Mouse (Mus musculus) adrenal gland, adult 8-10 months (tissue): ENCODE results near the gene Gm527. TPM values are rescaled to one million over a fixed set of nuclear protein-coding genes. Genes with fewer than 3 reads are reported as not detected.

Experiments
- DNase-seq: peaks from one replicate; pipeline ENCODE4 v3.0.0; 2022
- total RNA-seq, 4 experiments: library from RNA; stranded (reverse); gene quantifications; 2 replicates each; pipeline ENCODE4 v1.2.4; 2022

Gene Gm527
- 1 to 10 TPM; 4.1 to 7.5 (median 5.7) TPM for total RNA-seq

DNA sequence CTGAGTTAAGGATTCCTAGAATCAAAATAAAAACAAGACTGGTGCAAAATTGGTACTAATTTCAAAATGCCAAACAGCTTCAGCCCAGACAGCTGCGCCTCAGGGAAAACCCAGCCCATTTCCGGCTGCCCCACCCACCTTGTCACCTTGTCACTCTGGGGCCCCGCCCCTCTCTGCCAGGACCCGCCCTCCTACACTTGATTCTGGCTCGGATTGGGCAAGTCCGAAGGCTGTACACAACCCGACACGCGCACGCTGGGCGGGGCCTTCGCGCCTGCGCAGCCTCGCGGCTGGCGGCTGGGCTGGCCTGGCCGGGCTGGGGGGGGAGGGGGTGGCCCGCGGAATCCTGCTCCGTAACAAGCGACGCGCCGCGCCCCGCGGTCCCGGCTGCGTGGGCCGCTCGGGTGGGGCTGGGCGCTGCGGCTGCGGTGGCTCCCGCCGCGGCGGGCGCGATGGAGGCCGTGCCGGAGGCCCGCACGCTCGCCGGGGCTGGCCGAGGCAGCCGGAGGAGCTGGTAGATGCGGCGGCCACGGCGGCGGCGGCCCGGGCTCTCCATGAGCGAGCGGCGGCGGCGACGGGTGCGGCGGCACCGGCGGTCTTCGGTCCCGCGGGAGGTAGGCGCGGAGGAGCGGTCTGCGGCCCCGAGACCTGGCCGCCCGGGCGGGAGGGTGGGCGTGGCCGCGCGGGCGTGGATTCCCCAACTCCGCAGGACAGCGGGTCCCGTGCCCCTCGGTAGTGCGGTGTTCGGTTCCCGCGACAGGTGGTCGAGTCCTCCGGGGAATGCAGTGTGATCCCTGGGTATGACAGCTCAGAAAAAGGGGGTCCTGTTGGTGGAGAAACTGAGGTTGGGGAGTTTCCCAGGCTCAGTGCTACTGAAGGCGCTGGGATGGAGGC lies at the start of gene Gm527:
TSS of gene Gm527 (plus strand) at position 329 of the 894 bp plus-strand sequence.
- DNase-seq = peak; percentile 93

DNA sequence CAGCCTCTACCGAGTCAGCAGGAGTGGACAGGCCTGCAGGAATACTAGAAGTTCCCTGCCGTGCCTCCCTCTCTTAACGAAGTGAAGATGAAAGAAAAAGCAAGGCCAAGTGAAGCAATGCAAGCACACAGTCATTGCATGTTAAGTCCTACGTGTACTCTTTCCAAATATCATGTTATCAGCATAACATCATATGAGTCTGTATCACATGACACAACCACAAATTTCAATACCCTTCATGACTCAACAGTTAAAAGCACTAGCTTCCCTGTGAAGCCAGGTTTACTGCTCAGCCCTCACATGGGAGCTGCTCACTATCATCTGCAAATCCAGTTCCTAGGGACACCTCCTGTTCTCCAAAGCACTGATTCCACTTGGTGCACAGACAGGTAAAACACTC lies 46.6 kb upstream of the Gm527 start:
- no peak for DNase-seq

DNA sequence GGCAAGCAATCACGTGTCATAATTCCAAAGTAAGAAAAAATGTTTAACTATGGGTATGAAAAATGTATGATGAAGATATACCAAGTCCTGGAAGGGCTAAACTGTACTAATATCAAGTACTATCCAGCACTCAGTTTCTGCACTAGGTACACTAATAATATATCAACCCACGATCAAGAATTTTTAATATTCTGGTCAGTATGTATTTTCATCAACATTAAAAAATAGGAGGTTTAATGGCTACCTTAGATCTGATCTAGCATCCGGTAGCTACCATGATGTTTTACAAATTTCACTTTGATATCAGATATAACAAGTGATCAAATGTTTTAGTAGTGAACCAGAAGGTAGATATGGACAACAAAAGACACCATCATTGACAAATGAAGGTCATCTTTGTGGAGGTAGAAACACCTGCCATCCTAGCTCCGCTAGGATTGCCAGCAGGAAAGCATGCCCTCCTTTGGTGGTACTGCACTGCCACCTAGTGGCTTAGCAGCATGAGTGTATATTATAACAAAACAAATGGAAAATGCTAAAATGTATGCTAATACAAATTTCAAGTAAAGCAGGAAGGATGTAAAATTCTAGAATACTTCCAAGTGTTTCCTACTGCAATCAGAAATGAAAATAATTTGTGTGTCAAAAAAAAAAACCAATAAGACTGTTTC lies 20.5 kb upstream of the Gm527 start:
- peak; percentile 4 for DNase-seq

DNA sequence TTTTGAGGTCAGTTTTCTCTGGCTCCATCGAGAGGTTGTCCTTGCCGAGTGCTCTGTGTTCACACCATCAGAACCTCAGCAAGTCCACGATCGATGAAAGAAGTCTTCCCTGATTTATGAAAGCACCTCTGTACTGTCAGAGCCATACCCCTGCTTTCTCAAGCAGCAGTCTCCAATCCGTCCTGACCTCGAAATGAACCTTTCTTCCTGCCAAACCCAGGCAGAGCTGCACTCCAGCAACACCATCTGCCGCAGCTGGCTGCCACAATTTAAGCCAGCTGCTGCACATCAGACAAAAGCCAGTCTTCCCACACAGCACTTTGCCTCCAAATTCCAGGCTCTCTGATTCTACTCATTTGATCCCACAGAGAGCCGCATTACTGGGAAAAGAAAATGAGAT lies 15.2 kb upstream of the Gm527 start:
- DNase-seq = peak; percentile 9

DNA sequence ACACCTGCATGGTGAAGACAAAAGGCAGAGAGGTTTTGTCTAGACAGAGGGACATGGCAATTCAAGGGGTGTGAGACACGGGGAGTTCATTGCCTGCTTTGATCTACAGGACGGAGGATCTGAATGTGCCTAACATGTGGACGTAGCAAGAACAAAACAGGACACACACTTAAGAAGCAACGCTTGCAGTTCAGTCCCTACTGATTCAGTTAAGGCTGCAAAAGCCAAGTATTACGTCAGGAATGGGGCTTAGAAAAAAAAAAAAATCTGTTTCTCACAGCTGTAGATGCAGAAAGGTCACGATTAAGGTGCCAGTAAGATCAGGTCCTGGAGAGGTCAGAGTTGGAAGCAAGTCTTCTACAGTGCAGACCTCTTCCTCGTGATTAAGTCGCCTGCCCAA lies 14.5 kb upstream of the Gm527 start:
- no peak for DNase-seq

DNA sequence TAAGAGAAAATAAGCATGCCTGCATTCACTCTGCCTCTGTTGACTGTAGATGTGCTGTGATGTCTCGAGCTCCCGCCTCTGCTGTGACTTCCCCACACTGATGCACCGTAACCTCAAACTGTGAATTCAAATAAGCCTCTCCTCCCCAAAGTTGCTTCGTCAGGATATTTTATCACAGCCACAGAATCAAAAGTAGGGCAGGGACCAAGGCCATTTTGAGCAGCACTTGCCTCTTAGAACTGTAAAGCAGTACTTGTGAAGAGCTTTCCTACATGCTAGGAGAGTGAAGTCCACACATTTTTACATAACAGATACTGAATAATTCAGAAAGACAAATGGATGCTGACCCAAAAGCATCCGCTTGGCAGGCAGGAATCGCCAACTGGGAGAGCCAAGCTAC lies 4.7 kb upstream of the Gm527 start:
- no peak for DNase-seq

DNA sequence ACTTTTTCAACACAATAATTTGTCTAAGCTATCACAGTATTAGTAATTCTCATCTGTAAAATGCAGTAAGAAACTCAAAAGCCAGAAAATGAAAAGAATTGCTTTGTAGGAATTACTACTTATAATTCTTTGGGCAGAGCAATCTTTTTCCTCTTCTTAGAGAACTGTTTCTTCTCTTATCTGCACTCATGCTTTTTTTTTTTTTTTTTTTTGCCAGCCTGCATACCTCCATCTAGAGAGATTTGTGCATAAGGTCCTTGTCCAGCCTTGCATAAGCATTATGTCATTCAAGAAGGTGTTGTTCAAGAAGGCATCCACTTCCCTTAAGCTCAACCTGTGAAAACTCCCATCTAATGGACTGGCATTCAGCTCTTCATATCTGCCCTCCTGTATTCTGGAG lies 971 bp upstream of the Gm527 start:
- DNase-seq = no peak

DNA sequence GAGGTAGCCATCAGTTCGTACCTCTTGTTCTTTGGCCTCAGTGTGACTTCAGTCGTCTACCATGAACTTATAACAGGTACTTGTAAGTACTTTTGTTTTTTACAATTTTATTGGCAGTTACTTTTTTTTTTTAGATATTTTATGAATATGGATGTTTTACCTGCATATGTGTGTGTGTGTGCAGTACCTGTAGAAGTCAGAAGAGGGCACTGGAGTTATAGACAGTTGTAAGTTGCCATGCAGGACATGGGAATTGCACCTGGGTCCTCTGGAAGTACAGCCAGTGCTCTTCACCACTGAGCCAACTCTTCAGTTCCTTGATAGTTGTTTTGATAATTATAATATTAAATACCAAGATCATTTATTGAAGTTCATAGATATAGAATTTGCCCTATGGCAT lies 19.8 kb downstream of the Gm527 start:
- no peak for DNase-seq

DNA sequence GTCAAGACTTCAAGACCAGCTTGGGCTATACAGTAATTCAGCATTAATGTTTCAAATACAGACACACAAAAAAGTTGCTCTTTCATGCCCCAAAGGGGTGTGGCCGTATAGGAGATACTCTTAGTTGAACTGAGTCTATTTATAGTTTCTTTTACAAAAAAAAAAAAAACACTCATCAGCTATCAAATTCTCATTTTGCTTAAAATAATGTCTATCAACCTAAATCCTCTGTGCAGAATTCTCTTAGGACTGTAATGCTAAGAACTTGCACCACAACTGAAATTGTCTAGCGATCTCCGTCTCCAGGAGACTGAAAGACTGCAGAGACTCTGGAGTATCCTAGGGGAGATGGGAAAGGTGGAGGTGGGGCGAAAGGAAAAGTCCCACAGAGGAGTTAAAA lies 46.9 kb downstream of the Gm527 start:
- DNase-seq = no peak

DNA sequence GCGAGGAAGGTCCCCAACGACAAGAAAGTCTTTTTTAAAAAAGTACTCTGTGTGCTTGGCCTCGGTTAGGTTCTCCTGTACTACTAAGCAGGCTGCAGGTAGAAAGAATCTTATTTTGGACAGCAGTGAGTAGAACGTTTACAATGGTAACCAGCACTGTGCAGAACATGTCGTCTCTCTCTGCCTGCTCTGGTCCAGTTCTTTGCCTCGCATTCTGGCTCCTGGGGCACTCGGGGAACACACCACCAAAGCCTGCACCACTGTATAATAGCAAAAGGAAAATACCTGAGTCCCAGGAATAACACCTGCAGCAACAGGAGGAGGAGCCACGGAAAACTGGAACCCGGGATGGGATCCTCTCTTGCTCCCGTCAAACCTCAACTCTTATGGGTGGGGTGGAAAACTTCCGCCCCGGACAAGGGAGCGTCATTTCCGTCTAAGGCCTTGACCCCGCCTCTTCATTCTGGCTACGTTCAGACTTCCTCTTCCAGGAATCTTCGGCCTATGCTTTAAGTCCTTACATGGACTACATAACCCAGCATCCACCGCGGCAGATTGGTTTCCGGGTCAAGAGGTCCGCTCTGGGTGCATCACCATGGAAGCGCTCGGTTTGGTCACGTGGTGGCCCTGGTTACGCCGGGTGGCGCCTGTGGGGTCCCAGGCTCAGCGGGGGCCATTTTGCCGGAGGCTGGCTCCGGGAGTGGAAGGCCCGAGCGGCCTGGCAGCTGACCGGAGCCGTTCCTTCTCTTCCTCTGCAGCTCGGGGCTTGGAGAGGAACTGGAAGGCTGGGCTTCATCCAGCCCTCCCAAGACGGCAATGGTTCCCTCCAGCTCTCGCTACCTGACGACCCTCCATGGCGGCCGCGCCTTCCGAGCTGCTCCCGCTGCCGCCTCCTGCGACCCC lies 47.7 kb downstream of the Gm527 start, which contains the start of the genes Klhl28 and Togaram1:
TSS of gene Klhl28 (minus strand) at position 411 of the 903 bp plus-strand sequence.
TSS of gene Togaram1 (plus strand) at position 681 of the 903 bp plus-strand sequence.
- DNase-seq = peak; percentile 99

DNA sequence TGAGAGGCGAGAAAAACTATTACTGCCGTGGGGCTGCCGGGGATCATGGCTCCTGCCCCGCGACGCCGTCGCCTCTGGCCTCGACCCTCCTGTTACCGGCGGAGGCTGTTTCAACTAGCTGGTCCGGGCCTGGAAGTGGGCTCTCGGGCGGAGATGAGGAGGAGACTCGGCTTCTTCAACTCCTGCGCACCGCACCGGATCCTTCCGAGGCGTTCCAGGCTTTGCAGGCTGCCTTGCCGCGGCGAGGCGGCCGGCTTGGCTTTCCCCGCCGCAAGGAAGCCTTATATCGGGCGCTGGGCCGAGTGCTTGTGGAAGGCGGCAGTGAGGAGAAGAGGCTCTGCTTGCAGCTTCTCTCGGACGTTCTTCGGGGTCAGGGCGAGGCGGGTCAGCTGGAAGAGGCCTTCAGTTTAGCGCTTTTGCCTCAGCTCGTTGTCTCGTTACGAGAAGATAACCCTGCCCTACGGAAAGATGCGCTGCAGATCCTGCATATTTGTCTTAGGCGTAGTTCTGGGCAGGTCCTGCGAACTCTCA lies 48.5 kb downstream of the Gm527 start:
- DNase-seq = peak; percentile 33

DNA sequence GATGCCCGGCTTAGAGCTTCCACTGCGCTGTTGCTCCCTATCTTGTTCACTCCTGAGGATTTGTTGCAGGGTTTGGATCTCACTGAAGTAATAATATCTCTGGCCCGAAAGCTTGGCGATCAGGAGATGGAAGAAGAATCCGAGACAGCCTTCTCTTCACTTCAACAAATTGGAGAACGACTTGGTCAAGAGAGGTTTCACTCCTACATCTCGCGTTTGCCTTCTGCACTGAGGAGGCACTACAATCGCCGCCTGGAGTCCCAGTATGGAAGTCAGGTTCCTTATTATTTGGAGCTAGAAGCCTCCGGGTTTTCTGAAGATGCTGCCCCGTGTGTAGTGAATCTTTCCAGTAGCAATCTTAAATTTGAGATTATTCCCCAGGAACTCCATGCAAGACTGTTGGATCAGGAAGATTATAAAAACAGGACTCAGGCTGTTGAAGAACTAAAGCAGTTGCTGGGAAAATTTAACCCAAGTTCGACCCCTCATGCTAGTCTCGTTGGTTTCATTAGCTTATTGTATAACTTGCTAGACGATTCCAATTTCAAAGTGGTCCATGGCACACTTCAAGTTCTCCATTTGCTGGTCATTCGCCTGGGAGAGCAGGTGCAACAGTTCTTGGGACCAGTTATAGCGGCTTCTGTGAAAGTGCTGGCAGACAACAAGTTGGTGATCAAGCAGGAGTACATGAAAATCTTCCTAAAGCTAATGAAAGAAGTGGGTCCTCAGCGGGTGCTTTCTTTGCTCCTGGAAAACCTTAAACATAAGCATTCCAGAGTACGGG lies 49.1 kb downstream of the Gm527 start:
- peak; percentile 6 for DNase-seq

DNA sequence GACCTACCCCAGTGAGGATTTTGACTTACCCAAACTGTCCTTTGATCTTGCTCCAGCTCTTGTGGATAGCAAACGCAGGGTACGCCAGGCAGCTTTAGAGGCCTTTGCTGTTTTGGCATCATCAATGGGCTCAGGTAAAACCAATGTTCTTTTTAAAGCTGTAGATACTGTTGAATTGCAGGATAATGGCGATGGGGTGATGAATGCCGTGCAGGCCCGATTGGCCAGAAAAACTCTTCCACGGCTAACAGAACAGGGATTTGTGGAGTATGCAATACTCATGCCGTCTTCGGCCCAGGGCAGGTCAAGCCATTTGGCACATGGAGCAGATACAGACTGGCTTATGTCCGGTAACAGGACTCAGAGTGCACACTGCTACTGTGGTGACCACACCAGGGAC lies 49.8 kb downstream of the Gm527 start:
- peak; percentile 7 for DNase-seq

DNA sequence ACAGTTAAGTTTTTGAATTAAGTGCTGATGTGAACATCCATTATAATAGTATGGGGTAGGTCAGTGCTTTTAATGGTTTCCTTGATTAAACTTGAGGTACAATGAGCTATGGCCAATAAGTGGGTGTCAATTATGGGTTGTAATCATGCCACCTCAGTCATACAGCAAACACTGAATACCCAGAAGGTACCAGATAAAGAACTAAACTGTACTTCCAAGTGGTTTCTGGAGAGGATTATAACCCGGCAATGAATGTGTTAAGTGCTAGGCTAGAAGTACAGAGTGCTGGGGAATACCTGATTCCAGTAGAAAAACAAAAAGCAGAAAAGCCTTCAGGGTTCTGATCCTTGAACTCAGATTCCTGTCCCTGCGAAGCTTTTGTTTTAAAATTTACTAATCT lies 50.4 kb downstream of the Gm527 start:
- DNase-seq = no peak

DNA sequence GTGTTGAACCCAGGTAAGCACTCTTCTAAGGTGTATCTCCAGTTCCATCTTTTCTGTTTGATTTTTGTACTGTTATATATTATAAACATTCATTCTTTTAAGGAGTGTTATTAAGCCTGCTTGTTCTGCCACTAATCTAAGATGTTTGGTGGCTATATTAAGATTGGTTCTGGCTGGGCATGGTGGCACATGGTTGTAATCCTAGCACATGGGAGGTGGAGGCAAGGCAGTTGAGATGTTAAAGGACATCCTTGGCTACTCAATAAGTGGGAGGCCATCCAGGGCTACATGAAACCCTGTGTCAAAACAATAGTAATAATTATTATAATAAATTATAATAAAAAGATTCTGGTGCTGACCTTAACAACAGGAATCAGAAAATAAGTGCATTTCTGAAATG lies 53.7 kb downstream of the Gm527 start:
- no peak for DNase-seq

DNA sequence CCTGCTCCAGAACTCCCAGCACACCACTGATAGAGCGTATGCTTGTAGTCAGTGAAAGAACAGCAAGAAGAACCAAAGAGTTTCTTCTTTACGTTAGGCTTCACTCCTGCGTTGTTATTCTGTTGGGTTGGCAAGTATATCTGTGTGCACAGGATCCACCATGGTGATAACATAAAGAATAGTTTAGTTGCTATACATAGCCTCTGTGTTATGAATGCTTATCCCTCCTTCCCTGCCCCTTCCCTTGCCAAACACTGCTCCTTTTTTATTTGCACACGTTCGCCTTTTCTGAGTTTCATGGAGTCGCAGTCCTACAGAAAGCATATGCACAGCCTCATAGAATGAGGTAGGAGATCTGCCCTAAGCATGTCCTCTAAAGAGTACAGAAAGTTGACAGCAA lies 54.4 kb downstream of the Gm527 start:
- DNase-seq = no peak

Other genes with a start within 250 kb of the Gm527 start
- gene Klhl28, start 47.6 kb downstream of the Gm527 start, total RNA-seq = 10 to 100 TPM; 15.0 to 16.0 (median 15.6) TPM
- gene Togaram1, start 47.9 kb downstream of the Gm527 start, total RNA-seq = 10 to 100 TPM; 39.3 to 46.5 (median 39.7) TPM
- gene Prpf39, start 118.4 kb downstream of the Gm527 start, total RNA-seq = 10 to 100 TPM; 23.6 to 70.7 (median 44.5) TPM
- 100 to 1,000 TPM in 3 of 4 experiments, 10 to 100 TPM in 1; 100.0 to 144 (median 129) TPM for gene Fkbp3, start 156.1 kb downstream of the Gm527 start, total RNA-seq
- gene Fancm, start 157.7 kb downstream of the Gm527 start, total RNA-seq = 10 to 100 TPM; 11.2 to 13.3 (median 11.9) TPM